Mouse (Mus musculus): ENCODE data around the gene Trmo.

- TF ChIP-seq EP300 (IDR thresholded peaks at IDR 0.05; ENCODE audit: low read depth) (no peak), CTCF (IDR thresholded peaks at IDR 0.05; ENCODE audit: low read depth) (peak; percentile 74)
Observed at GRCm38 (mm10) chr4:46374455-46374854, 14.8 kb downstream of the Trmo start.

All from liver, postnatal 0 days (tissue).